Mouse (Mus musculus) heart, embryonic 14.5 days (tissue): Measurements from ENCODE around the gene Alg2. TPM values are rescaled to one million over a fixed set of nuclear protein-coding genes. Genes with fewer than 3 reads are reported as not detected.

Experiments
- ATAC-seq: fragments of 200-750 bp; cut with Nextera tagmentation; 2 replicates; pipeline ENCODE4 v1.8.0; 2017; ENCODE audit warnings: low read depth, moderate TSS enrichment; ENCODE audit not compliant: insufficient number of reproducible peaks, insufficient read depth, low FRiP score
- H3K27ac ChIP-seq, 2 experiments: fragments of 200-500 bp in 1 of 2; fragments of 300-500 bp in 1 of 2; sonication (generic) in 1 of 2; replicated peaks in 1 of 2; 2 replicates each; pipeline ENCODE4 v1.5.1; 2012 to 2014; ENCODE audit warnings: low read depth in 2 of 2, low read length in 2 of 2, control low read depth in 1 of 2, mild to moderate bottlenecking in 1 of 2, mixed read lengths in 1 of 2; ENCODE audit not compliant: control insufficient read depth in 1 of 2, insufficient read depth in 1 of 2
- H3K27me3 ChIP-seq: fragments of 300-500 bp; sonication (generic); 2 replicates; pipeline ENCODE4 v1.6.1; 2014; ENCODE audit warnings: mild to moderate bottlenecking, low read length, control low read depth; ENCODE audit not compliant: control insufficient read depth, insufficient read depth
- H3K36me3 ChIP-seq: fragments of 300-500 bp; sonication (generic); 2 replicates; pipeline ENCODE4 v1.6.1; 2014; ENCODE audit warnings: mild to moderate bottlenecking, control low read depth, low read length, mixed read lengths; ENCODE audit not compliant: control insufficient read depth, insufficient read depth
- H3K4me1 ChIP-seq, 2 experiments: fragments of 200-500 bp in 1 of 2; fragments of 300-500 bp in 1 of 2; sonication (generic) in 1 of 2; 2 replicates each; pipeline ENCODE4 v1.6.1; 2012 to 2014; ENCODE audit warnings: low read length in 2 of 2, control low read depth in 1 of 2, mixed read lengths in 1 of 2; ENCODE audit not compliant: control insufficient read depth in 2 of 2, insufficient read depth in 2 of 2
- H3K4me2 ChIP-seq: fragments of 300-500 bp; sonication (generic); 2 replicates; pipeline ENCODE4 v1.6.1; 2014; ENCODE audit warnings: mild to moderate bottlenecking, low read length
- H3K4me3 ChIP-seq, 2 experiments: fragments of 200-500 bp in 1 of 2; fragments of 300-500 bp in 1 of 2; sonication (generic) in 1 of 2; 2 replicates each; pipeline ENCODE4 v1.5.1; 2012 to 2014; ENCODE audit warnings: low read length in 2 of 2, mild to moderate bottlenecking in 2 of 2, control low read depth in 1 of 2, low read depth in 1 of 2, moderate library complexity in 1 of 2; ENCODE audit not compliant: control insufficient read depth in 1 of 2, insufficient read depth in 1 of 2
- H3K9ac ChIP-seq: fragments of 300-500 bp; sonication (generic); 2 replicates; pipeline ENCODE4 v1.6.1; 2014; ENCODE audit warnings: mild to moderate bottlenecking, low read length
- H3K9me3 ChIP-seq: fragments of 300-500 bp; sonication (generic); 2 replicates; pipeline ENCODE4 v1.6.1; 2016; ENCODE audit warnings: low read length, control low read depth; ENCODE audit not compliant: control insufficient read depth
- WGBS: fragments of 180-500 bp; shearing (Covaris S2); extraction: QIAGEN DNeasy Blood & Tissue Kit; methylation state at CpG from one replicate; pipeline ENCODE4 v1.1.7; 2014; 5-methylcytosine and 5-hydroxymethylcytosine counted together
- polyA plus RNA-seq: library from polyadenylated mRNA; unstranded; fragments of >200 nt; fragmentation: Nextera tagmentation; extraction: Ambion mirVana; gene quantifications from 2 replicates; pipeline ENCODE4 v1.2.1, GENCODE M21; 2014

Alg2 gene
- polyA plus RNA-seq, 1 experiment from 2014 or later, result 29.1 TPM

GRCm38 (mm10) chr4:47480095-47480494 is 6.0 kb upstream of the Alg2 start:
- Histone ChIP-seq H3K27ac (no peak overlapping the region), H3K36me3 (peaks cover 86% of the 10 kb centered on the region), H3K9ac (no peak overlapping the region), H3K27me3 (no peaks in the 10 kb centered on the region), H3K4me3 (no peak overlapping the region), H3K4me2 (no peak overlapping the region), H3K9me3 (no peaks in the 10 kb centered on the region), H3K4me1 (peaks cover 0 to 11% of the 10 kb centered on the region in 2 experiments; a peak in 2 of 4 replicates)
- 91% methylated on average over 13 of the region's 13 CpGs for WGBS
- ATAC-seq, result no peak

- Histone ChIP-seq H3K9ac (no peak overlapping the region), H3K27ac (no peak overlapping the region), H3K36me3 (peaks cover 67% of the 10 kb centered on the region), H3K27me3 (no peaks in the 10 kb centered on the region), H3K4me1 (peaks cover 2 to 21% of the 10 kb centered on the region in 2 experiments; a peak in 3 of 4 replicates), H3K9me3 (no peaks in the 10 kb centered on the region), H3K4me2 (no peak overlapping the region), H3K4me3 (no peak overlapping the region)
- ATAC-seq, result no peak
- 86% methylated on average over 6 of the region's 6 CpGs for WGBS
Observed at GRCm38 (mm10) chr4:47477539-47477938, 3.4 kb upstream of the Alg2 start.

- peak; percentile 3; the same call in 1 of the 2 replicates for ATAC-seq
- Histone ChIP-seq H3K36me3 (peaks cover 67% of the 10 kb centered on the region), H3K4me3 (peak overlapping the region; percentile 89 to 96), H3K9me3 (no peaks in the 10 kb centered on the region), H3K4me1 (peaks cover 2 to 24% of the 10 kb centered on the region in 2 experiments; a peak in 3 of 4 replicates), H3K27me3 (no peaks in the 10 kb centered on the region), H3K9ac (peak overlapping the region; percentile 89), H3K4me2 (peak overlapping the region; percentile 73), H3K27ac (peak overlapping the region; percentile 84 to 94)
- WGBS, result 12% methylated on average over 31 of the region's 31 CpGs
Observed at GRCm38 (mm10) chr4:47474730-47475643, 854 bp upstream of the Alg2 start.

GRCm38 (mm10) chr4:47473586-47473967 is 556 bp downstream of the Alg2 start:
- no peaks in the 10 kb centered on the region for H3K27me3 ChIP-seq
- H3K9me3 ChIP-seq, result 0 out of 2 replicates have a peak, but pooled peaks cover 2% of the 10 kb centered on the region
- no peak for ATAC-seq
- peak overlapping the region; percentile 89 to 96 for H3K4me3 ChIP-seq
- H3K4me2 ChIP-seq, result peak overlapping the region; percentile 73
- peaks cover 68% of the 10 kb centered on the region for H3K36me3 ChIP-seq
- peak overlapping the region; percentile 89 for H3K9ac ChIP-seq
- WGBS, result 5% methylated on average over 12 of the region's 14 CpGs
- peak overlapping the region; percentile 94 to 96 for H3K27ac ChIP-seq
- H3K4me1 ChIP-seq, result peaks cover 2 to 24% of the 10 kb centered on the region in 2 experiments; a peak in 3 of 4 replicates

- WGBS, result 89% methylated on average over 2 of the region's 2 CpGs
- Histone ChIP-seq H3K27ac (no peak overlapping the region), H3K4me3 (no peak overlapping the region), H3K4me1 (peaks cover 0 to under 1% of the 10 kb centered on the region in 2 experiments; a peak in 1 of 4 replicates), H3K36me3 (peaks cover 50% of the 10 kb centered on the region), H3K9ac (no peak overlapping the region), H3K4me2 (no peak overlapping the region), H3K27me3 (no peaks in the 10 kb centered on the region), H3K9me3 (peaks cover 14% of the 10 kb centered on the region; the same call in 1 of the 2 replicates)
- no peak for ATAC-seq
Observed at GRCm38 (mm10) chr4:47467196-47467595, 6.9 kb downstream of the Alg2 start.

- ATAC-seq, result no peak
- H3K9ac ChIP-seq, result no peak overlapping the region
- WGBS, result 40% methylated on average over 18 of the region's 18 CpGs
- no peak overlapping the region for H3K27ac ChIP-seq
- no peaks in the 10 kb centered on the region for H3K4me1 ChIP-seq
- H3K4me3 ChIP-seq, result no peak overlapping the region
- H3K36me3 ChIP-seq, result no peaks in the 10 kb centered on the region
- H3K27me3 ChIP-seq, result no peaks in the 10 kb centered on the region
- H3K4me2 ChIP-seq, result no peak overlapping the region
- no peaks in the 10 kb centered on the region for H3K9me3 ChIP-seq
Observed at GRCm38 (mm10) chr4:47449586-47450522, 24.3 kb downstream of the Alg2 start.

GRCm38 (mm10) chr4:47449116-47449515 is 25.0 kb downstream of the Alg2 start:
- H3K9ac ChIP-seq, result no peak overlapping the region
- H3K27ac ChIP-seq, result no peak overlapping the region
- no peaks in the 10 kb centered on the region for H3K4me1 ChIP-seq
- WGBS, result 53% methylated on average over 5 of the region's 5 CpGs
- no peaks in the 10 kb centered on the region for H3K36me3 ChIP-seq
- H3K4me2 ChIP-seq, result no peak overlapping the region
- no peak overlapping the region for H3K4me3 ChIP-seq
- no peaks in the 10 kb centered on the region for H3K9me3 ChIP-seq
- no peak for ATAC-seq
- H3K27me3 ChIP-seq, result no peaks in the 10 kb centered on the region
